Mouse (Mus musculus) liver, embryonic 14.5 days (tissue): ENCODE results near the gene Entpd3.

Experiments used
- CTCF ChIP-seq: IDR thresholded peaks from 2 replicates; pipeline ENCODE4 v1.5.1; 2016; ENCODE audit warnings: antibody characterized with exemption, low read depth, control low read depth
- EP300 ChIP-seq: IDR thresholded peaks from 2 replicates; pipeline ENCODE4 v1.6.1; 2016; ENCODE audit warnings: antibody characterized with exemption, low read depth

- TF ChIP-seq CTCF (peak; percentile 10; the same call in 1 of the 2 replicates), EP300 (no peak)
Observed at GRCm38 (mm10) chr9:120491509-120491908, 48.1 kb upstream of the Entpd3 start.
